Mouse (Mus musculus) embryonic stem cell, embryonic (primary cell): ENCODE results near the gene Tprg.

Source experiments
- CTCF ChIA-PET, 4 experiments: fragments of 300-600 bp in 2 of 4; fragments of 350-600 bp in 2 of 4; sonication (Branson Sonifier 250); formaldehyde crosslinking; loops; one replicate each; lab custom pipeline; 2022; ENCODE audit warnings: inconsistent platforms in 2 of 4; lab: Charles Lee
- POLR2A ChIA-PET, 4 experiments: fragments of 300-600 bp in 2 of 4; fragments of 350-600 bp in 2 of 4; sonication (Branson Sonifier 250); formaldehyde crosslinking; loops; one replicate each; lab custom pipeline; 2022; ENCODE audit warnings: antibody characterized with exemption in 4 of 4, inconsistent platforms in 1 of 4; lab: Charles Lee

The Tprg gene

DNA sequence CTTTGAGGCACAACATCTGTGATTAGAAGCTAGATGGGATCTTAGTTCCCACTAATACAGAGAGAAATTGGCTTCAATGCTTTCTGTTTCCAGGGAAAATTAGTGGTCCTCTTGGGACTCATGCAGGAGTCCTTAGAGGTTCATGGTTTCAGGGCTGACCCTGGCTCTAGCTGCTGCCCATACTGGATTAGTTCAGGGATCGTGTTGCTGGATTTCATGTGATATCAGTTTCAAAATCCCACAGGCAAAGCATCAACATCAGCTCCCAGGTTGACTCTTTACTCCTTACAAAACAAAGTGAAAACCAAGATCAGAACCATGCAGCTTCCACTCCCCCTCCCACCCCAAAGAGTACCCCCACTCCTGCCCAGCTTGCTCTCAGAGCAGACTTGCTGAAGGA lies 127.3 kb downstream of the Tprg start:
- POLR2A ChIA-PET: no interaction called here

GRCm38 (mm10) chr16:25415186-25415585 lies 128.6 kb downstream of the Tprg start:
- ChIA-PET POLR2A (no interaction called here), CTCF (no interaction called here)

More for the DNA sequence above, 127.3 kb downstream of the Tprg start:
- CTCF ChIA-PET: no interaction called here

DNA sequence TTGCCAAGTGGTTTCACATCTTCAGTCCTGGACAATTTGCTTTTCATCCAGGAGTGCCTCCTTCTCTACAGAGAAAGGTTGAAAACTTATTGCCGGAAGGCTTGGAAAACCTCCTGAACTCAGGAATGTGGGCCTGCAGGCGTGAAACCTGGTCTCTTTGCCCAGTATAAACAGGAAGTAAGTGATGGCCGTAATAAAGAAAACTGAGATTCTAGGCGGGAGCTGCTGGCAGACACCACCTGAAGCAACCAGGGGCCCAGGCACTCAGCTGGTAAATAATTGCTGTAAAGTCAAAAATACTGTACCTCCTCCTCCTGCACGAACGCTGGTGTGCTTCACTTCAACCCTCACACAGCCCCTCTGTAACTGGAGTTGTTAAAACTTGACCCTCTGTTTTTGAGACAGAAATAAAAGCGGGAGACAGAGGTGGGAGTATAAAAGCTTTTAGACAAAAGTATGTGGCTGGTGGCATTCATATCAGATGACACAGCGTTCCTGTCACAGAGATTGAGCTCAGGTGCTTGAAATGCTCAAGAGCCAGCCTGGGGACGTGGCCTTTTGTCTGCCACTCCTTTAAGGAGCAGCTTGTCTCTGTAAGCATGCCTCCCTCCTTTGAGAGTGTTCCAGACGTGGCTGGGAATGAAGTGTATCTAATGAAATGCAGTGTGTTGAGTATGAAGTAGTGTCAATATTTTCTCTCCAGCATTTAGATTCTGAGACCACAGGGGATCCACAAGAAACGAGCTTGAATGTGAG lies 131.4 kb downstream of the Tprg start:
- CTCF ChIA-PET: no interaction called here
- POLR2A ChIA-PET: no interaction called here

GRCm38 (mm10) chr16:25422997-25423396 lies 136.4 kb downstream of the Tprg start:
- POLR2A ChIA-PET: no interaction called here
- CTCF ChIA-PET: no interaction called here

GRCm38 (mm10) chr16:25424001-25424400 lies 137.4 kb downstream of the Tprg start:
- POLR2A ChIA-PET: no interaction called here

DNA sequence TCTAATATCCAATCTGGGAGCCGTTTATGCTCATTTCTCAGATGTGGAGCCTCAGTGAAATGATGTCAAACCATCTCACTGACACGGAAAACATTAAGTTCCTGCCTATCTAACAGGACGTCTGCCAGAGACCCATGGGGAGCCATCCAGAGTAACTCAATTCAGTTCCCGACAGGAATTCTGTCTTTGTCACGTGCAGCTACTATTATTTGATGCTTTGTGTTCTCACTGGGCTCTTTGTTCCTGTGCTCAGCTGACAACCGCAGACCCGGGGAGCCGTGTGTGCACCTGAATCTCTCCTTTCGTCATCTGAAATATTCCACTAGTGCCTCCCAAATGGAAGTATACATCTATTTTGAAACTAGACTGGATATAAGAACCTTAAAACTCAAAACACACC lies 138.3 kb downstream of the Tprg start:
- POLR2A ChIA-PET: no interaction called here
- CTCF ChIA-PET: no interaction called here

More at GRCm38 (mm10) chr16:25424001-25424400, 137.4 kb downstream of the Tprg start:
- CTCF ChIA-PET: no interaction called here

- ChIA-PET POLR2A (no interaction called here), CTCF (no interaction called here)
Measured at GRCm38 (mm10) chr16:25425376-25425775, 138.8 kb downstream of the Tprg start.

- POLR2A ChIA-PET: no interaction called here
- CTCF ChIA-PET: no interaction called here
Measured at GRCm38 (mm10) chr16:25426261-25426660, 139.6 kb downstream of the Tprg start.

DNA sequence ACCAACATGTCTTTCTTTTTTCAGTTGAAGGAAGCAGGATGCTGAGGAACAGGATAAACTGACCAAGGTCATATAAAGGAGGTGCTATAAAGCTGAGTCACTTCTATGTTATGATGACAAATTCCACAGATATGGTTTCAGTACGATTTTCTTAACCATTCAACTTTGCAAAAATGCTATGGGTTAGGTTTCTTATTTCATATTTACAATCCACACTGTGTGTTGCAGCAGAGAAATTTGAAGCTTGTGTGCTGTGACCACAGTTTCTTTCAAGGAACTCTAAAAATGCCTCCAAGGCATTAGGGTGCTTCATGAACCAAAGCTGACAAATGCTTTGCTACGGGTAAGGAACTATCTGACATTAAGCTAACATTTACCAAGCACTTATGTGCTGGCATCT lies 153.4 kb downstream of the Tprg start:
- CTCF ChIA-PET: no interaction called here
- POLR2A ChIA-PET: interaction anchor here in 1 of 4 experiments (0.7 kb wide), 1 partner anchor 78 kb away, joined by 3 read pairs; no protein-coding TSS in a partner anchor

DNA sequence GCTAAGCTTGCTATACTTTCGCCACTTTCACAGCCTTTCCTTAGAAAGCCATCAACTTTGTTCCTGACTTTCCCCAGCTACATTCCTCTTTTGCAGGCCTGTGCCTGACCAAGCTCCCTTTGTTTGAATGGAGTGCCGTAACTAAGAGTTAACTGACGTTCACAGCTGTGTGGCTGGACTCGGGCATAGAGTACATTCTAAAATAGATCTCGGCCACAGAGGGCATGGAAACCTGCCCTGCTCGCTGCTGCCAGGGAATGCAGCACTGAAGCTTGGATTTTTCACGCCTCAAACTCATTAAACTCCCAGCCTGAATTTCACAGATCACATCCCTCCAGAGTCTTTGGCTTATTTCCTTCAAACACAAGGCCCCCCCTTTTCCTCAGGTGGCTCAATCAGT lies 159.0 kb downstream of the Tprg start:
- ChIA-PET POLR2A (interaction anchor here in 1 of 4 experiments (1.7 kb wide), 1 partner anchor 31 kb away, joined by 3 read pairs; no protein-coding TSS in a partner anchor), CTCF (no interaction called here)

DNA sequence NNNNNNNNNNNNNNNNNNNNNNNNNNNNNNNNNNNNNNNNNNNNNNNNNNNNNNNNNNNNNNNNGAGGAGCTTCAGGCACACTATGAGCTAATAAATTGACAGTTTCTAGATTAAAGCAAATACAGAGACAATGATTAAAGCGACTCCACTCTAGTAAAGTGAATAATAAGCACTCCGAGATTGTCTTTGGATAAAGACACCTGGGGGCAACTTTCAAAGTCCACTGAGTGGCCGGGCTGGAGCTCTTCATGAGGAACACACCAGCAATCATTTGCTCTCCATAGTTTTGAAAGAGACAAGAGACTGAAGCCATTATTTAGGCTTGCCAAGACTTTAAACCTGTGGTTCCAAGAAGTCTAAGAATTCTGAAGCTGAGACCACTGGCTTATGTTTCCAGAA lies 164.9 kb downstream of the Tprg start:
- POLR2A ChIA-PET: no interaction called here
- CTCF ChIA-PET: no interaction called here

- ChIA-PET POLR2A (no interaction called here), CTCF (no interaction called here)
Measured at GRCm38 (mm10) chr16:25464732-25465131, 178.1 kb downstream of the Tprg start.

DNA sequence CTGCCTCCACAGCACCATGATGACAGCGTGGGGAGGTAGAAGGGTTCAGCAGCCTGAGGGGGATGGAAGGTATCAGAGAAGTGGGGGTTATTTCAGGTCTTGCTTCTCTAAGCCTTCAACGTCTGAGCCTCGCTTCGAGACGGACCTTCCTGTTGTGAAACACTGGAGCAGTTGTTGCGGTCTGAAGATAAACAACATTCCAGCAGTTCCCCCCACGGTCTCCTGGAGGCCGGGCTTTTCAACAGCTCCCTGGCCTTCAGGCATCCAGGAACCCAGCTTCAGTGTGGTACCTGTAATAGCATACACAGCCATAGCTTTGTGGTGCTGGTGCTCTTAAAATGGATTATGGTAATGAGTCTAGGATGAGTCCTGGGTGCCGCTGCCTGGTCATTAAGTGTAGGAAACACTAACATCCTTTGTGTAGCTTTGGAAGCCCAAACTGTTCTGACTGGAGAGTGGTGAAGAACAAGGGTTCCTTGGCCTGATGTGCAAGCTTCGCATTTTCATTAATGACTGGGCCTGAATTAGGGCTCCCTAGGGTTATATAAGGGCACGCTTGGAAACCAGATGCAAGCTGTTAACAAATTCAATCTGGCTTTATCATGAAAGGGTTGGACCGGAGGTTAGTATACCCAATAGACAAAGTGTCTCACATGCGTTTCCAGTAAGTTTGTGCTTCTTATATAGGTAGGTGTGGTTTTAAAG lies 179.0 kb downstream of the Tprg start:
- ChIA-PET POLR2A (no interaction called here), CTCF (no interaction called here)

DNA sequence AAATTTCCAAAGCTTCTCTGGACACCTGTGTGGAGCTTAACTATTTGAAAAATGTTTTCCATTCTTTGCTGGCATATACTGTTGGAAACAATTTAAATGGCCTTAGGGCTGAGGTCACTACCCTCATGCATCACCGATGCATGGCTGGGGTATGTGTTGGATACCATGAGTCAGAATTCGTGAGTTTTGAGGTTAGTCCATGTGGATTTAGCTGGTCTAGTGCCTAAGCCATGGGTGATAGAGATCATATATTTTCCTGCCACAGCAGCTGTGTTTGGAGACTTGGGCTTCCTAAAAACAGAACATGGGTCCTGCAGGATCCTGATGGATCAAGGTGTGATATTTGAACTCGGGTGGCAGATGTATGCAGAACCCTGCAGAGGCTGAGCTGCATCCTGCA lies 181.4 kb downstream of the Tprg start:
- CTCF ChIA-PET: no interaction called here
- POLR2A ChIA-PET: no interaction called here

GRCm38 (mm10) chr16:25468662-25469061 lies 182.0 kb downstream of the Tprg start:
- ChIA-PET POLR2A (no interaction called here), CTCF (no interaction called here)
